Mouse (Mus musculus): Measurements from ENCODE around the gene Gm4791. TPM values are rescaled to one million over a fixed set of nuclear protein-coding genes. Genes with fewer than 3 reads are reported as not detected.

Gm4791 gene
- not detected for total RNA-seq (2021)

- intact Hi-C loops (cut with DNase I), result no loop called here
- DNase-seq, result no peak
These were observed at the start of gene Gm4791 for GRCm38 (mm10) chr9:46998338-46998791. Gm4791 (plus strand) TSS chr9:46998741.

GRCm38 (mm10) chr9:46956286-46956685 is 42.3 kb upstream of the Gm4791 start:
- DNase-seq, result no peak
- intact Hi-C loops (cut with DNase I), result no loop called here

- no peak for DNase-seq
- intact Hi-C loops (cut with DNase I), result no loop called here
These were observed 41.1 kb upstream of the Gm4791 start for GRCm38 (mm10) chr9:46957420-46957950.

- intact Hi-C loops (cut with DNase I), result no loop called here
- no peak for DNase-seq
These were observed 32.5 kb upstream of the Gm4791 start for GRCm38 (mm10) chr9:46966028-46966427.

- DNase-seq, result no peak
- intact Hi-C loops (cut with DNase I), result no loop called here
These were observed 29.6 kb upstream of the Gm4791 start for GRCm38 (mm10) chr9:46968970-46969369.

- intact Hi-C loops (cut with DNase I), result no loop called here
- DNase-seq, result no peak
These were observed 29.1 kb upstream of the Gm4791 start for GRCm38 (mm10) chr9:46969406-46969805.

GRCm38 (mm10) chr9:46978806-46979205 is 19.7 kb upstream of the Gm4791 start:
- no peak for DNase-seq
- intact Hi-C loops (cut with DNase I), result no loop called here

- DNase-seq, result no peak
- intact Hi-C loops (cut with DNase I), result no loop called here
These were observed 18.4 kb upstream of the Gm4791 start for GRCm38 (mm10) chr9:46980111-46980510.

GRCm38 (mm10) chr9:46983471-46983870 is 15.1 kb upstream of the Gm4791 start:
- intact Hi-C loops (cut with DNase I), result no loop called here

GRCm38 (mm10) chr9:47041569-47041968 is 43.0 kb downstream of the Gm4791 start:
- intact Hi-C loops (cut with DNase I), result no loop called here

More at GRCm38 (mm10) chr9:46983471-46983870, 15.1 kb upstream of the Gm4791 start:
- no peak for DNase-seq

More at GRCm38 (mm10) chr9:47041569-47041968, 43.0 kb downstream of the Gm4791 start:
- no peak for DNase-seq
